Mouse (Mus musculus): Measurements from ENCODE around the gene Tmem132b. TPM values are rescaled to one million over a fixed set of nuclear protein-coding genes. Genes with fewer than 3 reads are reported as not detected.

Gene Tmem132b
- polyA plus RNA-seq, 1 experiment from 2014 or later, result 0.21 TPM

GRCm38 (mm10) chr5:125692538-125692937 is 161.0 kb downstream of the Tmem132b start:
- H3K27me3 ChIP-seq (ENCODE audit: control insufficient read depth, insufficient read depth, low read length), result no peaks in the 10 kb centered on the region
- ATAC-seq (ENCODE audit: low FRiP score, low TSS enrichment) (no peak), DNase-seq (ENCODE audit: low spot score) (no peak)
- no peak overlapping the region for H3K9ac ChIP-seq (ENCODE audit: low read length)
- no peaks in the 10 kb centered on the region for H3K9me3 ChIP-seq (ENCODE audit: control insufficient read depth, low read length)
- no peaks in the 10 kb centered on the region for H3K36me3 ChIP-seq (ENCODE audit: control insufficient read depth, insufficient read depth, low read length)
- WGBS, result 42% methylated on average over 10 of the region's 10 CpGs
- H3K4me3 ChIP-seq (ENCODE audit: low read depth, low read length), result no peak overlapping the region
- no peak overlapping the region for H3K4me2 ChIP-seq (replicated peaks; ENCODE audit: low read depth)
- no peak overlapping the region for H3K27ac ChIP-seq (replicated peaks)
- TF ChIP-seq EP300 (optimal IDR thresholded peaks at IDR 0.05) (no peak), CTCF (IDR thresholded peaks at IDR 0.05; ENCODE audit: low read depth) (no peak)
- no peaks in the 10 kb centered on the region for H3K4me1 ChIP-seq (replicated peaks; ENCODE audit: control insufficient read depth, insufficient read depth)

GRCm38 (mm10) chr5:125699395-125699794 is 167.8 kb downstream of the Tmem132b start:
- Histone ChIP-seq H3K4me3 (ENCODE audit: low read depth, low read length) (no peak overlapping the region), H3K9ac (ENCODE audit: low read length) (no peak overlapping the region), H3K36me3 (ENCODE audit: control insufficient read depth, insufficient read depth, low read length) (no peaks in the 10 kb centered on the region), H3K27ac (replicated peaks) (no peak overlapping the region), H3K27me3 (ENCODE audit: control insufficient read depth, insufficient read depth, low read length) (no peaks in the 10 kb centered on the region), H3K9me3 (ENCODE audit: control insufficient read depth, low read length) (no peaks in the 10 kb centered on the region), H3K4me1 (replicated peaks; ENCODE audit: control insufficient read depth, insufficient read depth) (no peaks in the 10 kb centered on the region), H3K4me2 (replicated peaks; ENCODE audit: low read depth) (no peak overlapping the region)
- ATAC-seq (ENCODE audit: low FRiP score, low TSS enrichment) (no peak), DNase-seq (ENCODE audit: low spot score) (no peak)
- no peak for TF ChIP-seq EP300 (optimal IDR thresholded peaks at IDR 0.05)
- TF ChIP-seq CTCF (IDR thresholded peaks at IDR 0.05; ENCODE audit: low read depth), result no peak
- 74% methylated on average over 3 of the region's 3 CpGs for WGBS

- DNase-seq (ENCODE audit: low spot score) (no peak), ATAC-seq (ENCODE audit: low FRiP score, low TSS enrichment) (no peak)
- 80% methylated on average over 5 of the region's 5 CpGs for WGBS
- H3K4me3 ChIP-seq (ENCODE audit: low read depth, low read length), result no peak overlapping the region
- no peaks in the 10 kb centered on the region for H3K27me3 ChIP-seq (ENCODE audit: control insufficient read depth, insufficient read depth, low read length)
- no peak overlapping the region for H3K4me2 ChIP-seq (replicated peaks; ENCODE audit: low read depth)
- H3K4me1 ChIP-seq (replicated peaks; ENCODE audit: control insufficient read depth, insufficient read depth), result no peaks in the 10 kb centered on the region
- TF ChIP-seq CTCF (IDR thresholded peaks at IDR 0.05; ENCODE audit: low read depth), result no peak
- no peak for TF ChIP-seq EP300 (optimal IDR thresholded peaks at IDR 0.05)
- H3K27ac ChIP-seq (replicated peaks), result no peak overlapping the region
- H3K9me3 ChIP-seq (ENCODE audit: control insufficient read depth, low read length), result no peaks in the 10 kb centered on the region
- no peaks in the 10 kb centered on the region for H3K36me3 ChIP-seq (ENCODE audit: control insufficient read depth, insufficient read depth, low read length)
- H3K9ac ChIP-seq (ENCODE audit: low read length), result no peak overlapping the region
Observed at GRCm38 (mm10) chr5:125700234-125700633, 168.7 kb downstream of the Tmem132b start.

- Histone ChIP-seq H3K9me3 (ENCODE audit: control insufficient read depth, low read length) (no peaks in the 10 kb centered on the region), H3K36me3 (ENCODE audit: control insufficient read depth, insufficient read depth, low read length) (no peaks in the 10 kb centered on the region), H3K9ac (ENCODE audit: low read length) (no peak overlapping the region), H3K4me2 (replicated peaks; ENCODE audit: low read depth) (no peak overlapping the region), H3K4me1 (replicated peaks; ENCODE audit: control insufficient read depth, insufficient read depth) (no peaks in the 10 kb centered on the region), H3K27me3 (ENCODE audit: control insufficient read depth, insufficient read depth, low read length) (no peaks in the 10 kb centered on the region), H3K4me3 (ENCODE audit: low read depth, low read length) (no peak overlapping the region), H3K27ac (replicated peaks) (no peak overlapping the region)
- DNase-seq (ENCODE audit: low spot score) (no peak), ATAC-seq (ENCODE audit: low FRiP score, low TSS enrichment) (no peak)
- 72% methylated on average over 8 of the region's 8 CpGs for WGBS
- TF ChIP-seq CTCF (IDR thresholded peaks at IDR 0.05; ENCODE audit: low read depth) (no peak), EP300 (optimal IDR thresholded peaks at IDR 0.05) (no peak)
Observed at GRCm38 (mm10) chr5:125705379-125705778, 173.8 kb downstream of the Tmem132b start.

- ATAC-seq (ENCODE audit: low FRiP score, low TSS enrichment) (no peak), DNase-seq (ENCODE audit: low spot score) (peak; percentile 23)
- Histone ChIP-seq H3K4me1 (replicated peaks; ENCODE audit: control insufficient read depth, insufficient read depth) (no peaks in the 10 kb centered on the region), H3K27ac (replicated peaks) (no peak overlapping the region), H3K27me3 (ENCODE audit: control insufficient read depth, insufficient read depth, low read length) (no peaks in the 10 kb centered on the region), H3K4me2 (replicated peaks; ENCODE audit: low read depth) (no peak overlapping the region), H3K9me3 (ENCODE audit: control insufficient read depth, low read length) (no peaks in the 10 kb centered on the region), H3K36me3 (ENCODE audit: control insufficient read depth, insufficient read depth, low read length) (no peaks in the 10 kb centered on the region), H3K4me3 (ENCODE audit: low read depth, low read length) (no peak overlapping the region), H3K9ac (ENCODE audit: low read length) (no peak overlapping the region)
- TF ChIP-seq EP300 (optimal IDR thresholded peaks at IDR 0.05), result no peak
- peak; percentile 59 for TF ChIP-seq CTCF (IDR thresholded peaks at IDR 0.05; ENCODE audit: low read depth)
- 2% methylated on average over 3 of the region's 3 CpGs for WGBS
Observed at GRCm38 (mm10) chr5:125709160-125709559, 177.6 kb downstream of the Tmem132b start.

GRCm38 (mm10) chr5:125726815-125727214 is 195.2 kb downstream of the Tmem132b start:
- Histone ChIP-seq H3K4me1 (replicated peaks; ENCODE audit: control insufficient read depth, insufficient read depth) (no peaks in the 10 kb centered on the region), H3K9me3 (ENCODE audit: control insufficient read depth, low read length) (no peaks in the 10 kb centered on the region), H3K4me2 (replicated peaks; ENCODE audit: low read depth) (no peak overlapping the region), H3K36me3 (ENCODE audit: control insufficient read depth, insufficient read depth, low read length) (no peaks in the 10 kb centered on the region), H3K9ac (ENCODE audit: low read length) (no peak overlapping the region), H3K4me3 (ENCODE audit: low read depth, low read length) (no peak overlapping the region), H3K27me3 (ENCODE audit: control insufficient read depth, insufficient read depth, low read length) (no peaks in the 10 kb centered on the region), H3K27ac (replicated peaks) (no peak overlapping the region)
- DNase-seq (ENCODE audit: low spot score) (no peak), ATAC-seq (ENCODE audit: low FRiP score, low TSS enrichment) (no peak)
- 85% methylated on average over 7 of the region's 7 CpGs for WGBS
- no peak for TF ChIP-seq CTCF (IDR thresholded peaks at IDR 0.05; ENCODE audit: low read depth)
- TF ChIP-seq EP300 (optimal IDR thresholded peaks at IDR 0.05), result no peak

All from stomach, postnatal 0 days (tissue).